Mouse (Mus musculus) common myeloid progenitor, adult 5-6 weeks (primary cell): Measurements from ENCODE around the gene Ugt1a7c. TPM values are rescaled to one million over a fixed set of nuclear protein-coding genes. Genes with fewer than 3 reads are reported as not detected.

Experiments
- ATAC-seq: replicated peaks from 2 replicates; pipeline ENCODE4 v1.8.0; 2016; ENCODE audit warnings: low read depth, mild to moderate bottlenecking, moderate TSS enrichment, inconsistent platforms; ENCODE audit not compliant: poor library complexity, severe bottlenecking
- total RNA-seq: library from RNA; stranded (forward); fragments of 200-1000, 187-1606 nt; gene quantifications from 2 replicates; pipeline ENCODE4 v1.2.3, GENCODE M21; 2017

The Ugt1a7c gene
- total RNA-seq, 1 experiment from 2014 or later = 22.1 TPM

GRCm38 (mm10) chr1:88186325-88186935, 91.6 kb downstream of the Ugt1a7c start:
- no peak for ATAC-seq

- no peak for ATAC-seq
Observed at GRCm38 (mm10) chr1:88192136-88192535, 97.3 kb downstream of the Ugt1a7c start.

GRCm38 (mm10) chr1:88195687-88196086, 100.8 kb downstream of the Ugt1a7c start:
- no peak for ATAC-seq

GRCm38 (mm10) chr1:88197443-88197842, 102.6 kb downstream of the Ugt1a7c start:
- ATAC-seq = no peak

- ATAC-seq = no peak
Observed at GRCm38 (mm10) chr1:88199996-88200395, 105.1 kb downstream of the Ugt1a7c start.

- no peak for ATAC-seq
Observed at GRCm38 (mm10) chr1:88200456-88200855, 105.6 kb downstream of the Ugt1a7c start, which contains the start of gene Ugt1a2. Ugt1a2 (plus strand) TSS chr1:88200601.

GRCm38 (mm10) chr1:88205294-88205922, 110.5 kb downstream of the Ugt1a7c start, which contains the start of gene Dnajb3:
Dnajb3 (minus strand) TSS chr1:88205782.
- ATAC-seq = peak; percentile 84

GRCm38 (mm10) chr1:88206843-88207479, 112.1 kb downstream of the Ugt1a7c start:
- peak; percentile 52; the same call in 1 of the 2 replicates for ATAC-seq

- ATAC-seq = no peak
Observed at GRCm38 (mm10) chr1:88211812-88212211, 117.0 kb downstream of the Ugt1a7c start, which contains the start of gene Ugt1a1. Ugt1a1 (plus strand) TSS chr1:88211959.

GRCm38 (mm10) chr1:88212341-88213045, 117.6 kb downstream of the Ugt1a7c start:
- ATAC-seq = no peak

GRCm38 (mm10) chr1:88213061-88213460, 118.2 kb downstream of the Ugt1a7c start:
- ATAC-seq = no peak

- no peak for ATAC-seq
Observed at GRCm38 (mm10) chr1:88213766-88214461, 119.1 kb downstream of the Ugt1a7c start.

GRCm38 (mm10) chr1:88214462-88214952, 119.6 kb downstream of the Ugt1a7c start:
- no peak for ATAC-seq

- no peak for ATAC-seq
Observed at GRCm38 (mm10) chr1:88215466-88216380, 120.9 kb downstream of the Ugt1a7c start.

- no peak for ATAC-seq
Observed at GRCm38 (mm10) chr1:88216551-88216950, 121.7 kb downstream of the Ugt1a7c start.

GRCm38 (mm10) chr1:88217144-88217543, 122.3 kb downstream of the Ugt1a7c start:
- no peak for ATAC-seq

GRCm38 (mm10) chr1:88217576-88217975, 122.7 kb downstream of the Ugt1a7c start:
- no peak for ATAC-seq

GRCm38 (mm10) chr1:88218051-88218450, 123.2 kb downstream of the Ugt1a7c start:
- ATAC-seq = no peak

- no peak for ATAC-seq
Observed at GRCm38 (mm10) chr1:88218591-88218990, 123.7 kb downstream of the Ugt1a7c start.
